Mouse (Mus musculus): ENCODE measurements around the gene Grin1. TPM values are rescaled to one million over a fixed set of nuclear protein-coding genes. Genes with fewer than 3 reads are reported as not detected.

Gene Grin1
- polyA plus RNA-seq, 1 experiment from 2014 or later, result 65.8 TPM

- Histone ChIP-seq H3K4me2 (ENCODE audit: low read length) (peak overlapping the region; percentile 69), H3K36me3 (ENCODE audit: control insufficient read depth, insufficient read depth, low read length) (peaks cover 14% of the 10 kb centered on the region), H3K27me3 (replicated peaks; ENCODE audit: control insufficient read depth, insufficient read depth, low read length) (peaks cover 7% of the 10 kb centered on the region; the same call in 1 of the 2 replicates), H3K4me1 (ENCODE audit: control insufficient read depth, insufficient read depth, low read depth, low read length) (peaks cover 12% of the 10 kb centered on the region), H3K9ac (ENCODE audit: low read depth, low read length) (no peak overlapping the region), H3K9me3 (ENCODE audit: control insufficient read depth, low read length) (no peaks in the 10 kb centered on the region), H3K27ac (ENCODE audit: low read depth, low read length) (no peak overlapping the region), H3K4me3 (ENCODE audit: low read length) (peak overlapping the region; percentile 43; the same call in 1 of the 2 replicates)
- 63% methylated on average over 7 of the region's 7 CpGs for WGBS
- 0 out of 2 replicates have a peak, but pooled peaks have one; percentile 15 for ATAC-seq
Measured at GRCm38 (mm10) chr2:25303931-25304656, 14.9 kb downstream of the Grin1 start.

GRCm38 (mm10) chr2:25303452-25303851, 15.5 kb downstream of the Grin1 start:
- peaks cover 8% of the 10 kb centered on the region for H3K36me3 ChIP-seq (ENCODE audit: control insufficient read depth, insufficient read depth, low read length)
- H3K4me1 ChIP-seq (ENCODE audit: control insufficient read depth, insufficient read depth, low read depth, low read length), result peaks cover 12% of the 10 kb centered on the region
- WGBS, result 70% methylated on average over 3 of the region's 3 CpGs
- no peak overlapping the region for H3K4me2 ChIP-seq (ENCODE audit: low read length)
- H3K27me3 ChIP-seq (replicated peaks; ENCODE audit: control insufficient read depth, insufficient read depth, low read length), result peaks cover 4% of the 10 kb centered on the region; the same call in 1 of the 2 replicates
- H3K9ac ChIP-seq (ENCODE audit: low read depth, low read length), result no peak overlapping the region
- no peaks in the 10 kb centered on the region for H3K9me3 ChIP-seq (ENCODE audit: control insufficient read depth, low read length)
- no peak overlapping the region for H3K27ac ChIP-seq (ENCODE audit: low read depth, low read length)
- ATAC-seq, result no peak
- H3K4me3 ChIP-seq (ENCODE audit: low read length), result no peak overlapping the region

DNA sequence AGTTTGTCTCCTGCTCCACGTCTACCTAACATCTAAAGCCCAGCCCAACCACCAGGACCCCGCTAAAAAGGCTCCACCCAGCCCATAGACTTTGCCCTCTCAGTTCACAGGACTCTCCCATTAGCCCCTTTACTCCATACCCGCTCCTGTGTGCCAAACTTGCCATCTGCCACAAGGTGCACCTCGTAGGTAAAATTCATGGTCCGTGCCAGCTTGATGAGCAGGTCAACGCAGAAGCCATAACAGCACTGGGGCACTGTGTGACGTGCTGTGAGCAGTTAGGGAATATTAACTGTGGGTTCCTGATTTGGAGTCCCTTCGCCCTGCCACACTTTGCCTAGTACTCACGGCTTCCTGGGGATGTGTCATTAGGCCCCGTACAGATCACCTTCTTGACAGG, 20.9 kb downstream of the Grin1 start:
- H3K27me3 ChIP-seq (replicated peaks; ENCODE audit: control insufficient read depth, insufficient read depth, low read length), result peaks cover 26% of the 10 kb centered on the region
- H3K9ac ChIP-seq (ENCODE audit: low read depth, low read length), result no peak overlapping the region
- H3K4me2 ChIP-seq (ENCODE audit: low read length), result no peak overlapping the region
- peaks cover 40% of the 10 kb centered on the region for H3K36me3 ChIP-seq (ENCODE audit: control insufficient read depth, insufficient read depth, low read length)
- H3K4me1 ChIP-seq (ENCODE audit: control insufficient read depth, insufficient read depth, low read depth, low read length), result no peaks in the 10 kb centered on the region
- 78% methylated on average over 10 of the region's 10 CpGs for WGBS
- no peak for ATAC-seq
- H3K27ac ChIP-seq (ENCODE audit: low read depth, low read length), result no peak overlapping the region
- H3K4me3 ChIP-seq (ENCODE audit: low read length), result no peak overlapping the region
- no peaks in the 10 kb centered on the region for H3K9me3 ChIP-seq (ENCODE audit: control insufficient read depth, low read length)

DNA sequence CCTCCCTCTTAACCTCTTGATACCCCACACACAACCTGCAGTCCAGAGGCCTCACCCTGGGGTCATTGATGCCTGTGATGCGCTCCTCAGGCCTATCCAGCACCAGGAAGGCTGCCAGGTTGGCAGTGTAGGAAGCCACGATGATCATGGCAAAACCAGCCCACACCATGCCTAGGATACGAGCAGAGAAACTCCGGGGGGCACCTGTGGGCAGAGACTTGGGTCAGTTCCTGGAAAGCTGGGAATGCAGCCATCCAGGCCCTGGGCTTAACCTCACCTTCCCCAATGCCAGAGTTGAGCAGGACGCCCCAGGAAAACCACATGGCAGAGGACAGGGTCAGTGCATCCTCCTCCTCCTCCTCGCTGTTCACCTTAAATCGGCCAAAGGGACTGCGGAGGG, 21.9 kb downstream of the Grin1 start:
- Histone ChIP-seq H3K4me1 (ENCODE audit: control insufficient read depth, insufficient read depth, low read depth, low read length) (peaks cover 7% of the 10 kb centered on the region), H3K9me3 (ENCODE audit: control insufficient read depth, low read length) (no peaks in the 10 kb centered on the region), H3K36me3 (ENCODE audit: control insufficient read depth, insufficient read depth, low read length) (peaks cover 40% of the 10 kb centered on the region), H3K4me3 (ENCODE audit: low read length) (no peak overlapping the region), H3K4me2 (ENCODE audit: low read length) (no peak overlapping the region), H3K27me3 (replicated peaks; ENCODE audit: control insufficient read depth, insufficient read depth, low read length) (peaks cover 34% of the 10 kb centered on the region), H3K9ac (ENCODE audit: low read depth, low read length) (no peak overlapping the region), H3K27ac (ENCODE audit: low read depth, low read length) (no peak overlapping the region)
- 71% methylated on average over 5 of the region's 8 CpGs for WGBS
- ATAC-seq, result no peak

GRCm38 (mm10) chr2:25293706-25294105, 25.3 kb downstream of the Grin1 start:
- H3K9me3 ChIP-seq (ENCODE audit: control insufficient read depth, low read length), result no peaks in the 10 kb centered on the region
- 77% methylated on average over 9 of the region's 9 CpGs for WGBS
- H3K27me3 ChIP-seq (replicated peaks; ENCODE audit: control insufficient read depth, insufficient read depth, low read length), result peaks cover 58% of the 10 kb centered on the region
- peaks cover 38% of the 10 kb centered on the region for H3K36me3 ChIP-seq (ENCODE audit: control insufficient read depth, insufficient read depth, low read length)
- H3K4me1 ChIP-seq (ENCODE audit: control insufficient read depth, insufficient read depth, low read depth, low read length), result peaks cover 34% of the 10 kb centered on the region
- no peak for ATAC-seq
- no peak overlapping the region for H3K4me2 ChIP-seq (ENCODE audit: low read length)
- no peak overlapping the region for H3K9ac ChIP-seq (ENCODE audit: low read depth, low read length)
- H3K4me3 ChIP-seq (ENCODE audit: low read length), result no peak overlapping the region
- no peak overlapping the region for H3K27ac ChIP-seq (ENCODE audit: low read depth, low read length)

GRCm38 (mm10) chr2:25292856-25293255, 26.1 kb downstream of the Grin1 start:
- no peak overlapping the region; the same call in 1 of the 2 replicates for H3K4me2 ChIP-seq (ENCODE audit: low read length)
- H3K9me3 ChIP-seq (ENCODE audit: control insufficient read depth, low read length), result no peaks in the 10 kb centered on the region
- peaks cover 55% of the 10 kb centered on the region for H3K27me3 ChIP-seq (replicated peaks; ENCODE audit: control insufficient read depth, insufficient read depth, low read length)
- no peak overlapping the region; the same call in 1 of the 2 replicates for H3K9ac ChIP-seq (ENCODE audit: low read depth, low read length)
- H3K4me3 ChIP-seq (ENCODE audit: low read length), result no peak overlapping the region
- peaks cover 33% of the 10 kb centered on the region for H3K36me3 ChIP-seq (ENCODE audit: control insufficient read depth, insufficient read depth, low read length)
- 0% methylated on average over 1 of the region's 1 CpGs for WGBS
- peaks cover 34% of the 10 kb centered on the region for H3K4me1 ChIP-seq (ENCODE audit: control insufficient read depth, insufficient read depth, low read depth, low read length)
- no peak for ATAC-seq
- no peak overlapping the region for H3K27ac ChIP-seq (ENCODE audit: low read depth, low read length)

DNA sequence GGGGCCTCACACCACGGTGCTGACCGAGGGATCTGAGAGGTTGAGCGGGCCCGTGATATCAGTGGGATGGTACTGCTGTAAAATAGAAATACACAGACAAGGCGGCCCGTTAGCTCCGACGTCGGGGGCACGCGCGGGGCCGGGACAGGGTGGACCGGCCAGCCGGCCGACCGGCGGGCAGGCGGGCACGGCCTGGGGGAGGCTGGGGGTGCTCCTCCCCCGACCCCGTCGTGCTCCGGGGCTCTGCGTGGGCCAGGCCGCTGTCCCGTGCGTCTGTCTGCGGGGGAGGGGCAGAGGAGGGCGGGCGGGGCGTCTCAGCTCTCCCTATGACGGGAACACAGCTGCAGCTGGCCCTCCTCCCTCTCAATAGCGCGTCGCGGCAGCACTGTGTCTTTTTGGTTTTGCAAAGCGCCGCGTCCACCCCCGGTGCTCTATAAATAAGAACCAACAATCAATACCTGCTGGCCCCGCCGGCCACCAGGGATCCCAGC, 26.9 kb downstream of the Grin1 start:
- Histone ChIP-seq H3K9me3 (ENCODE audit: control insufficient read depth, low read length) (no peaks in the 10 kb centered on the region), H3K36me3 (ENCODE audit: control insufficient read depth, insufficient read depth, low read length) (peaks cover 27% of the 10 kb centered on the region), H3K27ac (ENCODE audit: low read depth, low read length) (no peak overlapping the region), H3K9ac (ENCODE audit: low read depth, low read length) (peak overlapping the region; percentile 41), H3K4me3 (ENCODE audit: low read length) (0 out of 2 replicates have a peak overlapping the region, but pooled peaks have one; percentile 18), H3K4me1 (ENCODE audit: control insufficient read depth, insufficient read depth, low read depth, low read length) (peaks cover 38% of the 10 kb centered on the region), H3K4me2 (ENCODE audit: low read length) (peak overlapping the region; percentile 45), H3K27me3 (replicated peaks; ENCODE audit: control insufficient read depth, insufficient read depth, low read length) (peaks cover 52% of the 10 kb centered on the region)
- 5% methylated on average over 42 of the region's 43 CpGs for WGBS
- ATAC-seq, result no peak

GRCm38 (mm10) chr2:25291184-25292053, 27.6 kb downstream of the Grin1 start:
- Histone ChIP-seq H3K9me3 (ENCODE audit: control insufficient read depth, low read length) (no peaks in the 10 kb centered on the region), H3K27me3 (replicated peaks; ENCODE audit: control insufficient read depth, insufficient read depth, low read length) (peaks cover 52% of the 10 kb centered on the region), H3K36me3 (ENCODE audit: control insufficient read depth, insufficient read depth, low read length) (peaks cover 23% of the 10 kb centered on the region), H3K27ac (ENCODE audit: low read depth, low read length) (peak overlapping the region; percentile 34; the same call in 1 of the 2 replicates), H3K9ac (ENCODE audit: low read depth, low read length) (peak overlapping the region; percentile 53), H3K4me1 (ENCODE audit: control insufficient read depth, insufficient read depth, low read depth, low read length) (peaks cover 40% of the 10 kb centered on the region), H3K4me3 (ENCODE audit: low read length) (peak overlapping the region; percentile 32; the same call in 1 of the 2 replicates), H3K4me2 (ENCODE audit: low read length) (peak overlapping the region; percentile 55)
- WGBS, result 9% methylated on average over 32 of the region's 32 CpGs
- 0 out of 2 replicates have a peak, but pooled peaks have one; percentile 2 for ATAC-seq

DNA sequence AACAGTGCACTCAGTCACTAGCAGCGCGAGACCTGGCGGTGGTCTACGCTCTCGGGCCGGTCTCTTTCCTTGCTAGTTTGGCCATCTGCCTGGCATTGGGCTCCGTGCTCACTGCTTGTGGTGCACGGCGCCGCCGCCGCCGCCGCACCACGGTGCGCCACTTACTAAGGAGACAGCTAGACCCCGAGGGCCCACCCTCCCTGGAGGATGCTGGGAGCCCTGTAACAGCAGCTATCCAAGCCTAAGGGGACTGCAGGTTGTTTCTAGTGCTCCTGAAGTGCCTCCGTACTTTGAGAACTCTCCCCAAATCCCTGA, 28.2 kb downstream of the Grin1 start:
- Histone ChIP-seq H3K4me2 (ENCODE audit: low read length) (peak overlapping the region; percentile 55), H3K4me3 (ENCODE audit: low read length) (peak overlapping the region; percentile 32), H3K9me3 (ENCODE audit: control insufficient read depth, low read length) (no peaks in the 10 kb centered on the region), H3K9ac (ENCODE audit: low read depth, low read length) (peak overlapping the region; percentile 53), H3K36me3 (ENCODE audit: control insufficient read depth, insufficient read depth, low read length) (peaks cover 21% of the 10 kb centered on the region), H3K4me1 (ENCODE audit: control insufficient read depth, insufficient read depth, low read depth, low read length) (peaks cover 40% of the 10 kb centered on the region), H3K27me3 (replicated peaks; ENCODE audit: control insufficient read depth, insufficient read depth, low read length) (peaks cover 52% of the 10 kb centered on the region), H3K27ac (ENCODE audit: low read depth, low read length) (peak overlapping the region; percentile 49; the same call in 1 of the 2 replicates)
- under 1% methylated on average over 18 of the region's 18 CpGs for WGBS
- ATAC-seq, result peak; percentile 25; the same call in 1 of the 2 replicates
